Mouse (Mus musculus) olfactory bulb, adult 2 months (tissue): ENCODE results near the gene Prpf6.

Source experiments
- CTCF ChIP-seq: fragments of 200-500 bp; IDR thresholded peaks from 2 replicates; pipeline ENCODE4 v1.5.1; 2012; ENCODE audit warnings: low read depth, mild to moderate bottlenecking, low read length, moderate library complexity; ENCODE audit not compliant: insufficient read depth
- POLR2A ChIP-seq: fragments of 200-500 bp; IDR thresholded peaks from 2 replicates; pipeline ENCODE4 v1.6.1; 2012; ENCODE audit warnings: mild to moderate bottlenecking, low read depth, low read length, moderate library complexity; ENCODE audit not compliant: insufficient read depth

DNA sequence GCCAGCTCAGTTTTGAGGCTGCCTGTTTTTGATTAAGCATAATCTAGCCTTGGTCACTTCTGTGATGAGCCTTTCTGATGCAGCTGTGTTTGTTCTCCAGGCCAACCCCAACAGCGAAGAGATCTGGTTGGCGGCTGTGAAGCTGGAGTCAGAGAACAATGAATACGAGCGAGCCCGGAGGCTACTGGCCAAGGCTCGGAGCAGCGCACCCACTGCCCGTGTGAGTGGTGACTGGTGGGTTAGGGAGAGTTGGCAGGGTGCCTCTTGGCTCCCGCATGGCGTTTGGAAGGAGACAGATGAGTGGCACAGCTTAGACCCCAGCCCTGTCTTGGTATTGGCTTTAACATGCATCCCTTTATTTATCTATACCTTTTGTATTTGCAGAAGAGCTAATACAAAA, 57.3 kb downstream of the Prpf6 start:
- TF ChIP-seq POLR2A (no peak), CTCF (no peak)
